Mouse (Mus musculus): Measurements from ENCODE around the gene Bcam. TPM values are rescaled to one million over a fixed set of nuclear protein-coding genes. Genes with fewer than 3 reads are reported as not detected.

Bcam gene
- polyA plus RNA-seq, 1 experiment from 2014 or later = 209 TPM

DNA sequence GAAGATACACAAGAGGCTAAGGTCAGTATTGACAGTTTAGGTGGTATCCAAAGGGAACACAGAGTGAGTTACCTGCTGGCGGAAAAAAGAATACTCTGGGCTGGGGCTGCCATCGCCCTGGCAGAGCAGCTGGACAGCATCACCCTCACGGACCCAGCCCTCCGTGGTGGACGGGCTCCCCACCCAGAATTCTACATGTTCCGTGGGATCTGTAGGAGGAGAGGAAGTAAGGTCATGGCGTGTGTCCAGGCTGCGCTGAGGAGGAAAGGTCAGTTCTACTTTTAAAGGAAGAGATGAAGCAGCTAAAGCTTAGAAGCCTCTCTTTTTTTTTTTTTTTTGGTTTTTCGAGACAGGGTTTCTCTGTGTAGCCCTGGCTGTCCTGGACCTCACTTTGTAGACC is 6.2 kb downstream of the Bcam start:
- ATAC-seq (ENCODE audit: insufficient read depth) (no peak), DNase-seq (no peak)
- Histone ChIP-seq H3K4me3 (ENCODE audit: low read depth, low read length) (no peak overlapping the region), H3K36me3 (ENCODE audit: insufficient read depth) (peaks cover 67% of the 10 kb centered on the region), H3K4me2 (no peak overlapping the region), H3K9ac (no peak overlapping the region), H3K4me1 (ENCODE audit: insufficient read depth) (peaks cover 7% of the 10 kb centered on the region; the same call in 1 of the 2 replicates), H3K27ac (ENCODE audit: low read depth) (no peak overlapping the region), H3K9me3 (ENCODE audit: low read depth, low read length) (no peaks in the 10 kb centered on the region), H3K27me3 (ENCODE audit: insufficient read depth, low read length) (no peaks in the 10 kb centered on the region)
- TF ChIP-seq CTCF (IDR thresholded peaks at IDR 0.05; ENCODE audit: low read depth) = no peak
- 80% methylated on average over 9 of the region's 9 CpGs for WGBS

DNA sequence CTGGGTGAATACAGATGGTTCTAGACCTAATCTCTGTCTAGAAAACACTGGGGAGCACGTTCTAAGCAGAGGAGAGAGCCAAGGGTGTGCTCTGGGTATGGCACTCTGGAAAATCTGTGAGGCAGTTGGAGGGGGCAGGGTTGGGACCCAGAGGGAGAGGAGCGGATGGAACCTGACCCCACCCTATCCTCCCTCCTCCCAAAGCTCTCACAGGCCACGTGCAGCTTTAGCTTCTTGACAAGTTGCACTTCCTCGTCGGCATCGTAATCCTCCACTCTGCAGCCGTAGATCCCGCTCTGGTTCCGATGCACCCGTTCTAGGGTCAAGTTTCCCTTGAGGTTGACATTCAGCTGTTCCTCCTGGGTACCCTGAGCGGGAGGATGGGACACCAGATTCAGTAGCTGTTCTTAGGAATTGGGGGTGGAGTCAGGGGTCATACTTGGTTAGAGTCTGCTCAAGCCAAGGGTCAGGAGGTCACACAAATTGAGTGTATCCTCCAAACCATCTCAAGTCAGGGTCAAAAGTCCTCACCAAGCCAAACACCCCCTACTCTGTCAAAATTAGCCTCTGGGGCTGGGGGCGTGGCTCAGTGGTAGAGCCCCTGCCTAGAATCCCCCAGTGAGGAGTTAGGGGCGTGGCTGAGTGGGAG is 6.9 kb downstream of the Bcam start:
- no peak for TF ChIP-seq CTCF (IDR thresholded peaks at IDR 0.05; ENCODE audit: low read depth)
- 82% methylated on average over 13 of the region's 13 CpGs for WGBS
- DNase-seq (no peak), ATAC-seq (ENCODE audit: insufficient read depth) (no peak)
- H3K9me3 ChIP-seq (ENCODE audit: low read depth, low read length) = no peaks in the 10 kb centered on the region
- H3K27ac ChIP-seq (ENCODE audit: low read depth) = no peak overlapping the region
- no peak overlapping the region for H3K4me2 ChIP-seq
- peaks cover 73% of the 10 kb centered on the region for H3K36me3 ChIP-seq (ENCODE audit: insufficient read depth)
- no peaks in the 10 kb centered on the region for H3K27me3 ChIP-seq (ENCODE audit: insufficient read depth, low read length)
- peaks cover under 1% of the 10 kb centered on the region; the same call in 1 of the 2 replicates for H3K4me1 ChIP-seq (ENCODE audit: insufficient read depth)
- no peak overlapping the region for H3K4me3 ChIP-seq (ENCODE audit: low read depth, low read length)
- H3K9ac ChIP-seq = no peak overlapping the region

DNA sequence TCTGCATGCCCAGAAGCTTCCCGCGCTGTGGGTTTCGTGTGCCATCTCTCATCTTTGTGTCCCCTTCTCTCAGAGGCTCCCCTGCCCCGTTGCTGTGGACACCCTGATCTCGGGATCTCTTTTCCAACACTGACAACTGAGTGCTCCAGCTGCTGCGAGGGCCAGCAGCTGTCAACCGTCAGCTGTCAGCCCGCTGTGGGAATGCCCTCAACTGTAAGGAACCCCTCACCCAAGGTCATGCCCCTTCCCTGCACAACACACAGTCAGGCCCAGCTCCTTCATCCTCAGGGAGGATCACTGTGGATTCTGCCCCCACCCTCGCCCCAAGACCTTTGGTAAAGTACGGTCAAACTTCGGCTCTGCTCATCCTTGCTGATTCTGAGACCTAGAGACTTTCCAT is 8.5 kb downstream of the Bcam start:
- no peaks in the 10 kb centered on the region for H3K27me3 ChIP-seq (ENCODE audit: insufficient read depth, low read length)
- H3K36me3 ChIP-seq (ENCODE audit: insufficient read depth) = peaks cover 81% of the 10 kb centered on the region
- H3K4me2 ChIP-seq = no peak overlapping the region
- ATAC-seq (ENCODE audit: insufficient read depth) (peak; percentile 63), DNase-seq (peak; percentile 57)
- no peak overlapping the region for H3K27ac ChIP-seq (ENCODE audit: low read depth)
- no peak overlapping the region for H3K9ac ChIP-seq
- no peaks in the 10 kb centered on the region for H3K9me3 ChIP-seq (ENCODE audit: low read depth, low read length)
- H3K4me1 ChIP-seq (ENCODE audit: insufficient read depth) = no peaks in the 10 kb centered on the region
- WGBS = 43% methylated on average over 11 of the region's 11 CpGs
- no peak for TF ChIP-seq CTCF (IDR thresholded peaks at IDR 0.05; ENCODE audit: low read depth)
- no peak overlapping the region for H3K4me3 ChIP-seq (ENCODE audit: low read depth, low read length)

DNA sequence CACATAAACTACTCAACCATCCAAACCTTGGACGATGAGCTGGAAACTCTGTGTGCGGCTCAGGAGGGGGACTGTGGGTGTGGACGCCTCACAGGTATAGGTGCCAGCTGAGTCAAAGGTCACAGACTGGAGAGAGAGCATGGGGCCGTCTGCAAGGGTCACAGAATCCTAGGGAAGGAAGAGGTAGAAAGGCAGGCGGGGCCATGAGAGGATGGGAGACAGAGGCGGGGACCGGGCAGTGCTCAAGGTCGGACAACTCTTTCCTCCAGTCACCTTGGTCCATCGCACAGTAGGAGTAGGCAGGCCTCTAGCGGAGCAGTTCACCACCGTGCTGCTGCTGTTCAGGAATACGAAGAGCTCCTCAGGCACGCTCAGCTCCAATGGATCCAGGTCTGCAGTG is 10.8 kb downstream of the Bcam start:
- H3K27ac ChIP-seq (ENCODE audit: low read depth) = no peak overlapping the region
- DNase-seq (no peak), ATAC-seq (ENCODE audit: insufficient read depth) (no peak)
- no peaks in the 10 kb centered on the region for H3K9me3 ChIP-seq (ENCODE audit: low read depth, low read length)
- peaks cover 66% of the 10 kb centered on the region for H3K36me3 ChIP-seq (ENCODE audit: insufficient read depth)
- no peak overlapping the region for H3K4me2 ChIP-seq
- no peak overlapping the region for H3K9ac ChIP-seq
- H3K27me3 ChIP-seq (ENCODE audit: insufficient read depth, low read length) = no peaks in the 10 kb centered on the region
- no peak overlapping the region for H3K4me3 ChIP-seq (ENCODE audit: low read depth, low read length)
- 89% methylated on average over 13 of the region's 13 CpGs for WGBS
- TF ChIP-seq CTCF (IDR thresholded peaks at IDR 0.05; ENCODE audit: low read depth) = no peak
- peaks cover 5% of the 10 kb centered on the region; the same call in 1 of the 2 replicates for H3K4me1 ChIP-seq (ENCODE audit: insufficient read depth)

DNA sequence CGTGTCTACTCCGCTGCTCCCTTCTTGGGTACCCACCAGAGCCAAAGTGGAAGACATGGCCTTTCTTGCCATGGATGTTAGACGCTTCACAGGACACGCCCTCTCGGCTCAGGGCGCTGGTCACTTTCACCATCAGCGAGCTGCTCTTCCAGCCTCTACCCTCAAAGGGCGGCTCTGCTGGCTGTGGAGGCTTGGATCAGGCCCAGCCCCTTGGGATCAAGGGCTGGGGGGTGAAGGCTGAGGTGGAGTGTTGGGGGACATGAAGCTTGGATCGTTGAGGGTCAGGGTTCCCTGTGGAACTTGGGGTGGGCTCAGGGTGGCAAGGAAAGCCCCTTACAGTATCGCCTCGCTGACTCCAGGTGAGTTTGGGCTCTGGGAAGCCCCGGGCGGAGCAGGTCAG is 12.2 kb downstream of the Bcam start:
- WGBS = 88% methylated on average over 13 of the region's 13 CpGs
- Histone ChIP-seq H3K4me2 (no peak overlapping the region), H3K36me3 (ENCODE audit: insufficient read depth) (peaks cover 58% of the 10 kb centered on the region), H3K4me3 (ENCODE audit: low read depth, low read length) (no peak overlapping the region), H3K9me3 (ENCODE audit: low read depth, low read length) (no peaks in the 10 kb centered on the region), H3K27me3 (ENCODE audit: insufficient read depth, low read length) (no peaks in the 10 kb centered on the region), H3K9ac (no peak overlapping the region), H3K27ac (ENCODE audit: low read depth) (no peak overlapping the region), H3K4me1 (ENCODE audit: insufficient read depth) (peaks cover 5% of the 10 kb centered on the region; the same call in 1 of the 2 replicates)
- DNase-seq (no peak), ATAC-seq (ENCODE audit: insufficient read depth) (no peak)
- no peak for TF ChIP-seq CTCF (IDR thresholded peaks at IDR 0.05; ENCODE audit: low read depth)

DNA sequence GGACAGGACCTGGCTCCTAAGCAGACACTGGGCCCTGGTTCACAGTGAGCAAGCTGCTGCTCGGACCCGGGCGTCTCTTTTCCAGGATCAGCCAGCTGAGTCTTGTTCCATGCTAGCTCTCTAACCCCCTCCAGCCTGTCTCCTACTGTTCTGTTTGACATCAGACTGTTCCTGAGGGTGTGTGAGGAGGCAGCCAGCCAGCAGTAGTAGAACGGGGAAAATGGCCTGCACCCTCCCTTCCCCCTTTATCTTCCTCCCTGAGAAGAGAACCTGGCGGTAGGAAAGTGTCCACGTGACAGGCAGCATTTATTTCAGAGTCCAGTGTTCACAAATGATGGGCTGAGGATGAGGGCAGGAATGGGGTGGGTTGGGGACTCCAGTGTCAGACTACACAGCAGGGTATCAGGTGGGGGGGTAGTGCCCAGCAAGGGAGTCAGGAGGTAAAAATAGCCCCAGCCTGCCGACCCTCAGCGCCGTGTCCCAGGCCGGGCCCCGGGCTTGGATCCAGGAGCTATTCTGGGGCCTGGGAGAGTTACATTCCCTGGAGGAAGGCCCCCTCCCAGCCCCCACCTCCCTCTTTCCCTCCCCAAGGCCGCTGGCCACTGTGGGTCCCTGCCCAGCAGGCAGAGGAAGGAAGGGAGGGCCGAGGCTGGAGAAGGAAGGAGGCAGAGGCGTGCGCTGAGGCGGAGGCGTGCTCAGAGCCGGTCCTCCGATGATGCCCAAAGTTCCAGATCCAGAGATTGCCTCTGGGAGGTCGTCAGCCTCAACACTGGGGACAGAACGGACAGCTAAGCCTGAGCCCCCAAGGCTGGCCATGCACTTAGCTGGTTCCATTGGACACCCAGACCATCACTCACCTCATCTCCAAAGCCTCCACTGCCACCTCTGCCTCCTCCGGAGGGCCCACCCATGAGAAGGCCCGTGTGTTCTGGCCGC is 14.7 kb downstream of the Bcam start:
- DNase-seq = peak; percentile 66
- Histone ChIP-seq H3K4me2 (peak overlapping the region; percentile 3; the same call in 1 of the 2 replicates), H3K9ac (peak overlapping the region; percentile 4; the same call in 1 of the 2 replicates), H3K9me3 (ENCODE audit: low read depth, low read length) (no peaks in the 10 kb centered on the region), H3K4me1 (ENCODE audit: insufficient read depth) (peaks cover 5% of the 10 kb centered on the region; the same call in 1 of the 2 replicates), H3K4me3 (ENCODE audit: low read depth, low read length) (no peak overlapping the region), H3K36me3 (ENCODE audit: insufficient read depth) (peaks cover 38% of the 10 kb centered on the region), H3K27ac (ENCODE audit: low read depth) (peak overlapping the region; percentile 87), H3K27me3 (ENCODE audit: insufficient read depth, low read length) (no peaks in the 10 kb centered on the region)
- ATAC-seq (ENCODE audit: insufficient read depth) = peak; percentile 74
- TF ChIP-seq CTCF (IDR thresholded peaks at IDR 0.05; ENCODE audit: low read depth) = no peak
- 55% methylated on average over 23 of the region's 24 CpGs for WGBS

DNA sequence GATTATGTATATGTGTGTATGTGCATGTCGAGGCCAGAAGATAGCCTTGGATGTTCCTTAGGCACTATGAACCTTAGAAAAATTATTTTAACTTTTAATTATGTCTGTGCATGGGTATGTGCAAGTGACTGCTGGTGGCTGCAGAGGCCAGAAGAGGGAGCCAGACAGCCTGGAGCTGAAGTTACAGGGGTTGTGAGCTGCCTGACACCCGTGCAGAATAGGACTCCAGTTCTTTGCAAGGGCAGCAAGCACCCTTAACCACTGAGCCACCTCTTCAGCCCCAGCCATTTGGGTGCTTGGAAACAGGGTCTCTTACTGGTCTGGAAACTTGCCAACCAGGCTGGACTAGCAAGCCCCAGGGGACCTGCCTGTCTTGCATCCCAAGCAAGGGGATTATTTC is 15.8 kb downstream of the Bcam start:
- H3K4me2 ChIP-seq = no peak overlapping the region

More for the DNA sequence above, 15.8 kb downstream of the Bcam start:
- Histone ChIP-seq H3K9me3 (ENCODE audit: low read depth, low read length) (no peaks in the 10 kb centered on the region), H3K27me3 (ENCODE audit: insufficient read depth, low read length) (no peaks in the 10 kb centered on the region), H3K4me1 (ENCODE audit: insufficient read depth) (peaks cover 9% of the 10 kb centered on the region; the same call in 1 of the 2 replicates), H3K4me3 (ENCODE audit: low read depth, low read length) (no peak overlapping the region), H3K36me3 (ENCODE audit: insufficient read depth) (peaks cover 33% of the 10 kb centered on the region), H3K27ac (ENCODE audit: low read depth) (peak overlapping the region; percentile 87), H3K9ac (no peak overlapping the region)
- WGBS = 88% methylated on average over 2 of the region's 2 CpGs
- TF ChIP-seq CTCF (IDR thresholded peaks at IDR 0.05; ENCODE audit: low read depth) = peak; percentile 43
- DNase-seq (peak; percentile 16), ATAC-seq (ENCODE audit: insufficient read depth) (no peak)

Data from lung, embryonic 14.5 days (tissue).